Comparison of ENCODE assay signal across 8 mouse cellular contexts in genomic region chr17:26452371-26452972, GRCm38 (mm10). TPM values are rescaled to one million over a fixed set of nuclear protein-coding genes. Genes with fewer than 3 reads are reported as not detected.
A peak's percentile ranks its signal among the peaks of the same experiment; 100 is the strongest.
DNase-seq lines count a peak whose midpoint lies in the region; ATAC-seq and TF ChIP-seq lines count a peak whose summit lies in the region.

No protein-coding gene starts in this region.

- no peak for ATAC-seq in liver, embryonic 12.5 days
- no peak for ATAC-seq in embryonic facial prominence, embryonic 11.5 days (replicated peaks; ENCODE audit: insufficient number of reproducible peaks, low FRiP score, low TSS enrichment, low read depth)

- no peak for TF ChIP-seq POLR2A in liver, adult 2 months (IDR thresholded peaks at IDR 0.05; ENCODE audit: extremely low read depth, insufficient read depth, low read length)

- H3K4me3 ChIP-seq in liver, adult 2 months (ENCODE audit: insufficient read depth, low read depth, low read length) = no peak overlapping the region
- H3K4me3 ChIP-seq in liver, embryonic 12.5 days = no peak overlapping the region
- no peak overlapping the region for H3K4me3 ChIP-seq in embryonic facial prominence, embryonic 11.5 days (ENCODE audit: low read depth, low read length)

- 0 out of 2 replicates have a peak, but pooled peaks cover 2% of the 10 kb centered on the region for H3K4me1 ChIP-seq in liver, adult 2 months (ENCODE audit: control insufficient read depth, insufficient read depth, low read length)
- 0 out of 2 replicates have a peak, but pooled peaks cover 5% of the 10 kb centered on the region for H3K4me1 ChIP-seq in liver, embryonic 12.5 days
- H3K4me1 ChIP-seq in embryonic facial prominence, embryonic 11.5 days (ENCODE audit: control insufficient read depth, insufficient read depth, low read length) = no peaks in the 10 kb centered on the region

- no peaks in the 10 kb centered on the region for H3K9me3 ChIP-seq in liver, embryonic 12.5 days (replicated peaks)
- no peaks in the 10 kb centered on the region for H3K9me3 ChIP-seq in embryonic facial prominence, embryonic 11.5 days (replicated peaks; ENCODE audit: control insufficient read depth, low read length)

- no peak overlapping the region for H3K4me2 ChIP-seq in liver, embryonic 12.5 days
- no peak overlapping the region for H3K4me2 ChIP-seq in embryonic facial prominence, embryonic 11.5 days (ENCODE audit: low read depth, low read length)

- 59% methylated on average over 5 of the region's 5 CpGs for WGBS in liver, adult 2 months
- 45% methylated on average over 5 of the region's 5 CpGs for WGBS in liver, embryonic 12.5 days (ENCODE audit: insufficient replicate concordance)
- 55% methylated on average over 5 of the region's 5 CpGs for WGBS in embryonic facial prominence, embryonic 11.5 days

- DNase-seq in liver, adult 2 months (ENCODE audit: extremely low read depth, low read depth, low spot score) = peak; percentile 42
- DNase-seq in adrenal gland, adult 18-20 months (ENCODE audit: low spot score in 2 of 2) = peak; percentile 45 to 53
- DNase-seq in embryonic facial prominence, embryonic 11.5 days (ENCODE audit: low spot score) = peak; percentile 68
- peak; percentile 84 to 89 for DNase-seq in heart, postnatal 10 days
- peak; percentile 80 to 81 for DNase-seq in layer of hippocampus, postnatal 10 days (ENCODE audit: low spot score in 2 of 2)
- DNase-seq in mesoderm, embryonic 11.5 days (ENCODE audit: low read depth, low spot score) = peak; percentile 37
- DNase-seq in thymus, postnatal 25 days = peak; percentile 42

- TF ChIP-seq CTCF in liver, adult 2 months (IDR thresholded peaks at IDR 0.05; ENCODE audit: low read depth, low read length) = peak; percentile 44

- intact Hi-C loops in heart, postnatal 10 days (cut with DNase I) = loop anchor here (1.0 kb wide), 1 partner anchor 138 kb away; no protein-coding TSS in a partner anchor

- H3K9ac ChIP-seq in liver, adult 2 months (ENCODE audit: low read depth, low read length) = no peak overlapping the region
- H3K9ac ChIP-seq in liver, embryonic 12.5 days = no peak overlapping the region
- no peak overlapping the region for H3K9ac ChIP-seq in embryonic facial prominence, embryonic 11.5 days (replicated peaks; ENCODE audit: low read length)

- H3K27ac ChIP-seq in liver, adult 2 months (replicated peaks; ENCODE audit: insufficient read depth, low read depth, low read length) = no peak overlapping the region
- no peak overlapping the region for H3K27ac ChIP-seq in liver, embryonic 12.5 days
- H3K27ac ChIP-seq in embryonic facial prominence, embryonic 11.5 days (replicated peaks; ENCODE audit: low read depth, low read length) = no peak overlapping the region

- no peaks in the 10 kb centered on the region for H3K79me2 ChIP-seq in liver, adult 2 months (ENCODE audit: control insufficient read depth, insufficient read depth, low read length)

- H3K36me3 ChIP-seq in liver, adult 2 months (ENCODE audit: control insufficient read depth, insufficient read depth, low read length) = no peaks in the 10 kb centered on the region
- no peaks in the 10 kb centered on the region for H3K36me3 ChIP-seq in liver, embryonic 12.5 days
- H3K36me3 ChIP-seq in embryonic facial prominence, embryonic 11.5 days (replicated peaks; ENCODE audit: control insufficient read depth, insufficient read depth, low read depth, low read length) = no peaks in the 10 kb centered on the region

- no peaks in the 10 kb centered on the region for H3K27me3 ChIP-seq in liver, adult 2 months (ENCODE audit: control insufficient read depth, insufficient read depth, low read length)
- peaks cover 26% of the 10 kb centered on the region for H3K27me3 ChIP-seq in liver, embryonic 12.5 days (replicated peaks)
- no peaks in the 10 kb centered on the region for H3K27me3 ChIP-seq in embryonic facial prominence, embryonic 11.5 days (ENCODE audit: control insufficient read depth, insufficient read depth, low read length)

RNA-seq across cellular contexts. Expression of gene Neurl1b, which starts 37.8 kb away (rescaled TPM):
- 0.46 and 1.8 TPM in 2 replicates for total RNA-seq in liver, adult 2 months (2014; rRNA removed)
- polyA plus RNA-seq in liver, adult 2 months (2012; rRNA removed) = 0.57 and 0.83 TPM in 2 replicates
- polyA plus RNA-seq in liver, embryonic 12.5 days (2016; fragmentation: Nextera tagmentation; extraction: Ambion mirVana) = 0.06 and 0.10 TPM in 2 replicates
- total RNA-seq in adrenal gland, adult 18-20 months (2021) = 10 to 100 TPM; 23.2 to 35.2 TPM
- 0.25 and 0.45 TPM in 2 replicates for polyA plus RNA-seq in embryonic facial prominence, embryonic 11.5 days (2014; fragmentation: Nextera tagmentation; extraction: Ambion mirVana)
- 10 to 100 TPM; 23.8 to 24.3 TPM for total RNA-seq in heart, postnatal 10 days (2021)
- 10 to 100 TPM; 87.9 to 88.7 TPM for total RNA-seq in layer of hippocampus, postnatal 10 days (2021)
